Mouse (Mus musculus) limb, embryonic 10.5 days (tissue): Measurements from ENCODE around the gene Upk2. TPM values are rescaled to one million over a fixed set of nuclear protein-coding genes. Genes with fewer than 3 reads are reported as not detected.
"Not testable (repeated sequence)": the region's sequence is repeated elsewhere in the genome, so short reads cannot be mapped to it uniquely, and the experiment has no call there.

ENCODE experiments used
- DNase-seq: peaks from one replicate; pipeline ENCODE4 v3.0.0-alpha.2; 2017; ENCODE audit warnings: low spot score
- H3K27ac ChIP-seq: fragments of 300-500 bp; sonication (generic); 2 replicates; pipeline ENCODE4 v1.5.1; 2016; ENCODE audit warnings: mild to moderate bottlenecking
- H3K27me3 ChIP-seq: fragments of 300-500 bp; sonication (generic); 2 replicates; pipeline ENCODE4 v1.6.1; 2016; ENCODE audit warnings: low read depth, mild to moderate bottlenecking; ENCODE audit not compliant: poor library complexity, severe bottlenecking
- H3K36me3 ChIP-seq: fragments of 300-500 bp; sonication (generic); 2 replicates; pipeline ENCODE4 v1.6.1; 2016; ENCODE audit warnings: mild to moderate bottlenecking, moderate library complexity
- H3K4me1 ChIP-seq: fragments of 300-500 bp; sonication (generic); 2 replicates; pipeline ENCODE4 v1.6.1; 2016
- H3K4me3 ChIP-seq: fragments of 300-500 bp; sonication (generic); 2 replicates; pipeline ENCODE4 v1.5.1; 2016; ENCODE audit warnings: mild to moderate bottlenecking, moderate library complexity
- H3K9me3 ChIP-seq: fragments of 300-500 bp; sonication (generic); replicated peaks from 2 replicates; pipeline ENCODE4 v1.6.1; 2016; ENCODE audit warnings: mild to moderate bottlenecking
- WGBS: fragments of 180-500 bp; shearing (Covaris S2); methylation state at CpG from one replicate; pipeline ENCODE4 v1.1.7; 2016; 5-methylcytosine and 5-hydroxymethylcytosine counted together
- polyA plus RNA-seq: library from polyadenylated mRNA; unstranded; fragments of >200 nt; fragmentation: Nextera tagmentation; extraction: Ambion mirVana; gene quantifications from 2 replicates; pipeline ENCODE4 v1.2.1, GENCODE M21; 2016

The Upk2 gene
- polyA plus RNA-seq, 1 experiment from 2014 or later: not detected

DNA sequence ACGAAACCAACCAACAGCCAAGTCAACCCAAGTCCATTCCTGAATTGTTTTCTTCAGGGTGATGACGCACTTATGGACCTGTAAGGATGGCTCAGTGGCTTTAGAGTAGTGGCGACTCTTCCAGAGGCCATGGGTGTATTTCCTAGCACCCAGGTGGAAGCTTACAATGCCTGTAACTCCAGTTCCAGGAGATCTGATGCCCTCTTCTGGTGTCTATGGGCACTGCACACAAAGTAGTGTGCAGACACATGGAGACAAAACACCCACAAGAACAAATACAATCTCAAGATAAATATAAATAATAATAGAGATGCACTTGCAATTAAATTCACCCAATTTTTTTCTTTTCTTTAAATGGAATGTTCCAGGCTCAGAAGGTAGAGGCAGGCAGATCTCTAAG, 21.2 kb upstream of the Upk2 start:
- H3K4me1 ChIP-seq: peaks cover 34% of the 10 kb centered on the region
- WGBS: 93% methylated on average over 3 of the region's 3 CpGs
- no peak for DNase-seq
- no peaks in the 10 kb centered on the region for H3K9me3 ChIP-seq
- H3K27ac ChIP-seq: no peak overlapping the region
- H3K27me3 ChIP-seq: no peaks in the 10 kb centered on the region
- no peak overlapping the region for H3K4me3 ChIP-seq
- no peaks in the 10 kb centered on the region for H3K36me3 ChIP-seq

DNA sequence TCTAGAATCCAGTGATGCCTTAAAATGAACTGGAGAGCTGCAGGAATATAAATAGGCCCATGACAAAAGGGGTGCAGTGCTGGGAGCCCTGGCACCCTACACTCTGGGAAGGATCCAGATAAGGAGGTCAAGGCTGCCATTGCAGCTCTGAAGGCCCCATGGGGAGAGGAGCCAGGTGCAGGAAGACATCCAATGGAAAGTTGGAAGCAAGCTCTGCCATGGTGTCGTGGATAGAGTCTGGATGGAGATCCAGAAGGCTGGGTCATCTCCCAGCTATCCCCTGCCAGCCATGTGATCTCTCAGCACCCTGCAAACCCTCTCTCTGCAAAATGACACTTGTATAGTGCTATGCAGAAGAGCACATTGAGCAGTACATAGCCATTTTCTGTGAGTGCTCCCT, 19.6 kb upstream of the Upk2 start:
- Histone ChIP-seq H3K27ac (no peak overlapping the region), H3K4me3 (no peak overlapping the region), H3K9me3 (no peaks in the 10 kb centered on the region), H3K36me3 (no peaks in the 10 kb centered on the region), H3K4me1 (peaks cover 20% of the 10 kb centered on the region), H3K27me3 (peaks cover under 1% of the 10 kb centered on the region; the same call in 1 of the 2 replicates)
- 43% methylated on average over 1 of the region's 1 CpGs for WGBS
- DNase-seq: no peak

GRCm38 (mm10) chr9:44473184-44473583, 18.4 kb upstream of the Upk2 start:
- no peak for DNase-seq
- WGBS: 66% methylated on average over 3 of the region's 3 CpGs

GRCm38 (mm10) chr9:44468800-44469199, 14.0 kb upstream of the Upk2 start:
- 68% methylated on average over 2 of the region's 2 CpGs for WGBS
- H3K27ac ChIP-seq: no peak overlapping the region
- no peaks in the 10 kb centered on the region for H3K36me3 ChIP-seq
- no peaks in the 10 kb centered on the region for H3K9me3 ChIP-seq
- no peak overlapping the region for H3K4me3 ChIP-seq
- no peak for DNase-seq
- peaks cover 17% of the 10 kb centered on the region for H3K27me3 ChIP-seq
- H3K4me1 ChIP-seq: 0 out of 2 replicates have a peak, but pooled peaks cover 4% of the 10 kb centered on the region

More at GRCm38 (mm10) chr9:44473184-44473583, 18.4 kb upstream of the Upk2 start:
- Histone ChIP-seq H3K27me3 (peaks cover 11% of the 10 kb centered on the region), H3K4me3 (no peak overlapping the region), H3K36me3 (no peaks in the 10 kb centered on the region), H3K4me1 (peaks cover 11% of the 10 kb centered on the region), H3K9me3 (no peaks in the 10 kb centered on the region), H3K27ac (no peak overlapping the region)

- Histone ChIP-seq H3K9me3 (no peaks in the 10 kb centered on the region), H3K36me3 (no peaks in the 10 kb centered on the region), H3K4me3 (no peak overlapping the region), H3K27me3 (peaks cover 17% of the 10 kb centered on the region), H3K4me1 (0 out of 2 replicates have a peak, but pooled peaks cover 4% of the 10 kb centered on the region), H3K27ac (no peak overlapping the region)
- WGBS: 61% methylated on average over 7 of the region's 7 CpGs
- no peak for DNase-seq
Observed at GRCm38 (mm10) chr9:44468224-44468623, 13.4 kb upstream of the Upk2 start.

DNA sequence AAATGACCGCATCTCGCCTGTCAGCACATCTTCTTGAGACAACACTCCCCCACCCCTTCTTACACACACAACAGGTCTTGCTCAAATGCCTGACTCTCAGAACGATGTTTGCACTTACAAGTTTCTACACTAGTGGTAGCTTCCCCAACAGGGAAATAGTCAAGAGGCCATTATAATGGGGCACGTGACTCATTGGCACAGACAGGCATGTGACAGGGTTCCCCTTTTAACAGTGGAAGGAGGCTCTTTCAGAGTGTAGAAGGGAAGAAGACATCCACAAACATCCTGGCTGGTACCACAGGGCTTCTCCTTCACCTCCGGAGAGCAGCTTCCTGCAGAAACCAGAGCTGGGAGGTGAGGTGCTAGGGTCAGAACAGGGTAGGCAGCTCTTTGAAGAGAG, 7.2 kb upstream of the Upk2 start:
- WGBS: 87% methylated on average over 5 of the region's 5 CpGs
- DNase-seq: no peak
- Histone ChIP-seq H3K27ac (no peak overlapping the region), H3K27me3 (peaks cover 13% of the 10 kb centered on the region), H3K9me3 (no peaks in the 10 kb centered on the region), H3K36me3 (no peaks in the 10 kb centered on the region), H3K4me3 (no peak overlapping the region), H3K4me1 (peaks cover 7% of the 10 kb centered on the region)

DNA sequence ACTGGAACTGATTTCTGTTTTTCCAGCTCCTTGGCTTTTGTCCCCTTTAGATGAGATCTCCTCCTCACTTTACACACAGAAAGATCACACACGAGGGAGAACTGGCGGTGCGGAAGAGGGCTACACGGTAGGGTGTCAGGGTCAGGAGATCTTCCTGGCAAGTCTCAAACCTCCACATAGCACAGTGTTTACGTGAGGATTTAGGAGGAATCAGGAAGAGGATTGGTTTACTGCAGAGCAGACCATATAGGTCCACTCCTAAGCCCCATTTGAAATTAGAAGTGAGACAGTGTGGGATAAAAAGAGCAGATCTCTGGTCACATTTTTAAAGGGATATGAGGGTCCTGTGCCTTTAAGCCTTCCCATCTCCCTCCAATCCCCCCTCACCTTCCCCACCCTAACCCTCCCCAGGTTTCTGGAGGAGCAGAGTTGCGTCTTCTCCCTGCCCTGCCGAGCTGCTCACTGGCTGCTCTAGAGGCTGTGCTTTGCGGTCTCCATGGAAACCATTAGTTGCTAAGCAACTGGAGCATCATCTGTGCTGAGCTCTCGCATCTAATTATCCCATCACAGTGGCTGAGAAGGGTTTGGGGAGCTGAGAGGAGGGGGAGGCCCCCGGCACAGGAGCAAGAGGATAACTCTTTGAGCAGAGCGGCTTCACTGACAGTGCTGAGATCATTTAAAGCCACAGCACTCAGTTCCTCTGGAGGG, 2.4 kb upstream of the Upk2 start:
- Histone ChIP-seq H3K4me1 (peaks cover 20% of the 10 kb centered on the region), H3K27me3 (peaks cover 59% of the 10 kb centered on the region), H3K9me3 (no peaks in the 10 kb centered on the region), H3K27ac (no peak overlapping the region), H3K4me3 (no peak overlapping the region), H3K36me3 (no peaks in the 10 kb centered on the region)
- WGBS: 8% methylated on average over 11 of the region's 11 CpGs
- DNase-seq: peak; percentile 62

DNA sequence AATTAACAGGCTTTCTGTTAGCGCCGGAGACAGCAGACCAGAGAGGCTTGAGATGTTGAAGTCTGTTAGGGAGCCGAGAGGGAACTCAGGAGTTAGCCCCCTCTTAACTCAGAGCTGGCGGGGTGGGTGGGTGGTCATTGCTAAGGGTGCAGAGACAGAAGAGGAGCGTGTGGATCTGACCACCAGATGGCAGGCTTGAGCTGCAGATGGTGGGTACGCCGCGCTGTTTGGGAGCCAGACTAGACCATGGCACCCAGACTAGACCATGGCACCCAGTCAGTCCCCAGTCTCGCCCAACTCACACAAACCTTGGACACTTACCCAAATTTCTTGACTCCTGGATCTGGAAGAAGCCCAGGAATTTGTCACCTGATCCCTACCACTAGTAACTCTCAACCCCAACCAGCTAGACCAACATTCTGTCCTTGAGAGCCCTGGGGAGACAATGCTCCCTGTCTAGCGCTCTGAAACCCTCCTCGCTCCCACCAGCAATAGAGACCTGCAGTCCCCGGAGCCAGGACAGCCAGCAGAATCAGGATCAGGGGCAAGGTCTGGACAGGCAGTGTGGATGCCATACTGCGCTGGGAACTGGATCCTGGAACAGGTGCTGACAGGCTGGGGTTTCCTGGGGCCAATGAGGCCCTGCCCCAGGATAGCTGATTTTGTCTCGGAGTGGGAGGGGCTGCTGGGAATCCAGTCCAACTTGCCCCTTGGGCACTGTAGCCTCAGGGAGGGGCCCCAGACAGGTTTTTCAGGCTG, 465 bp downstream of the Upk2 start:
- 10% methylated on average over 14 of the region's 14 CpGs for WGBS
- H3K27me3 ChIP-seq: peaks cover 60% of the 10 kb centered on the region

GRCm38 (mm10) chr9:44450387-44450786, 4.4 kb downstream of the Upk2 start:
- H3K36me3 ChIP-seq: no peaks in the 10 kb centered on the region
- no peak overlapping the region for H3K27ac ChIP-seq
- H3K9me3 ChIP-seq: no peaks in the 10 kb centered on the region
- no peak for DNase-seq
- H3K4me3 ChIP-seq: no peak overlapping the region
- peaks cover 33% of the 10 kb centered on the region for H3K27me3 ChIP-seq
- H3K4me1 ChIP-seq: peaks cover 15% of the 10 kb centered on the region

More for the DNA sequence above, 465 bp downstream of the Upk2 start:
- Histone ChIP-seq H3K4me1 (peaks cover 20% of the 10 kb centered on the region), H3K9me3 (no peaks in the 10 kb centered on the region), H3K27ac (no peak overlapping the region; the same call in 1 of the 2 replicates), H3K4me3 (0 out of 2 replicates have a peak overlapping the region, but pooled peaks have one; percentile 1), H3K36me3 (no peaks in the 10 kb centered on the region)
- peak; percentile 93 for DNase-seq

DNA sequence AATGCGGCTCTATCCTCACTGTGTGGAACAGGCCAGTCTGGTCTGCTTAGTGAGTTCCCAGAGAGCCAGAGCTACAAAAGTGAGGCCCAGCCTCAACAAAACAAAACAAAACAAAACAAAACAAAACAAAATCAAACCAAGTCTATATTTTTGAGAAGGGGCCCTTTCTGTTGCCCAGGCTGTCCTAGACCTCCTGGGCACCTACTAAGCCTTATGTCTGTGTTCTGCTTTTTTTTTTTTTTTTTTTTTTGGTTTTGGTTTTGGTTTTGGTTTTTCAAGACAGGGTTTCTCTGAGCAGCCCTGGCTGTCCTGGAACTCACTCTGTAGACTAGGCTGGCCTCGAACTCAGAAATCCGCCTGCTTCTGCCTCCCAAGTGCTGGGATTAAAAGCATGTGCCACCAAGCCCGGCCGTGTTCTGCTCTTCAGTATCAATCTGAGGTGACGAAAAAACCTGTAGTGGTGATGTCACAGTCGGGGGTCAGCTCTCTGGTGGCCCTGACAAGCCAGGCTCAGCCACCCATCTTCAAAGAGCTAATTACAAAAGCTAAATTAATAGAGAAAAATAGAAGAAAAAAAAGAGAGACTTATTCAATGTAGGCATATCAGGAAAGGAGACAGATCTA, 10.3 kb downstream of the Upk2 start:
- DNase-seq, H3K36me3 ChIP-seq, H3K9me3 ChIP-seq, H3K27me3 ChIP-seq, H3K27ac ChIP-seq, H3K4me3 ChIP-seq, H3K4me1 ChIP-seq: not testable (repeated sequence)
- WGBS: 87% methylated on average over 7 of the region's 7 CpGs

- no peak within 1 kb of the TSS for H3K4me3 ChIP-seq
- no peaks in the 10 kb centered on the region for H3K27me3 ChIP-seq
- no peaks in the 10 kb centered on the region for H3K4me1 ChIP-seq
- no peaks in the 10 kb centered on the region for H3K36me3 ChIP-seq
- no peak for DNase-seq
- 70% methylated on average over 19 of the region's 19 CpGs for WGBS
- no peak within 1 kb of the TSS for H3K27ac ChIP-seq
- H3K9me3 ChIP-seq: no peaks in the 10 kb centered on the region
Observed at GRCm38 (mm10) chr9:44440961-44441360, 13.8 kb downstream of the Upk2 start, which contains the start of gene Foxr1. Gene Foxr1, minus strand, starts transcription at chr9:44441136.

GRCm38 (mm10) chr9:44435747-44436146, 19.0 kb downstream of the Upk2 start:
- Histone ChIP-seq H3K9me3 (no peaks in the 10 kb centered on the region), H3K36me3 (no peaks in the 10 kb centered on the region), H3K4me3 (no peak overlapping the region), H3K4me1 (peaks cover 8% of the 10 kb centered on the region), H3K27ac (no peak overlapping the region), H3K27me3 (no peaks in the 10 kb centered on the region)
- WGBS: 79% methylated on average over 6 of the region's 6 CpGs
- no peak for DNase-seq
